Mouse (Mus musculus): ENCODE data around the gene Znrf2. TPM values are rescaled to one million over a fixed set of nuclear protein-coding genes. Genes with fewer than 3 reads are reported as not detected.

Znrf2 gene
- polyA plus RNA-seq, 1 experiment = 37.0 TPM

- no peaks in the 10 kb centered on the region for H3K36me3 ChIP-seq (ENCODE audit: control insufficient read depth, insufficient read depth, low read length, poor library complexity, severe bottlenecking)
- no peaks in the 10 kb centered on the region; the same call in 1 of the 2 replicates for H3K27me3 ChIP-seq (ENCODE audit: control insufficient read depth, insufficient read depth, low read length, poor library complexity, severe bottlenecking)
These were observed 20.7 kb upstream of the Znrf2 start for GRCm38 (mm10) chr6:54795971-54796370.

DNA sequence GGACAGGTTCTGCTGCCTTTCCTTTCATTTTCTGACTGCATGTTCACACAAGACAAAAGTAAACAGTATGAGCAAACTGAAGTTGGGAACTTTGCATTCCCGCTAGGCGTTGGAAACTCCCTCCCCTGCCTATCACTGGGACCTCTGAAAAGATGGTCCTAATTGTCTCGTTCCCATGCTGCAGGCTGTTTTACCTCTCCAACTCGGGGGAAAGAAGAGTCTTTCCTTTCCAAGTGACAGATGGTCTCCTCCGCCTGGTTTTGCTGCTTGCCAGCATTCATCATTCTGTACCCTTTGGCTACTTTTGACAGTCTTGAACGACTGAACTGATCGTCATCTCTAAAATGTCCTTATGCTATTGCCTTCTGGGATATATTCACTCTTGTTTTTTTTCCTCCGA, 14.4 kb upstream of the Znrf2 start:
- no peaks in the 10 kb centered on the region for H3K36me3 ChIP-seq (ENCODE audit: control insufficient read depth, insufficient read depth, low read length, poor library complexity, severe bottlenecking)
- peaks cover 7% of the 10 kb centered on the region for H3K9me3 ChIP-seq (replicated peaks; ENCODE audit: control insufficient read depth, insufficient read depth, low read length, poor library complexity, severe bottlenecking)
- H3K4me3 ChIP-seq (ENCODE audit: low read depth, low read length) = no peak overlapping the region
- no peaks in the 10 kb centered on the region for H3K27me3 ChIP-seq (ENCODE audit: control insufficient read depth, insufficient read depth, low read length, poor library complexity, severe bottlenecking)
- H3K4me1 ChIP-seq (ENCODE audit: control insufficient read depth, insufficient read depth, low read length) = no peaks in the 10 kb centered on the region
- no peak overlapping the region for H3K9ac ChIP-seq (ENCODE audit: low read depth, poor library complexity, severe bottlenecking)
- no peak overlapping the region for H3K27ac ChIP-seq (ENCODE audit: insufficient read depth, low read length)
- TF ChIP-seq CTCF (IDR thresholded peaks at IDR 0.05; ENCODE audit: low read depth, low read length) (no peak), EP300 (IDR thresholded peaks at IDR 0.05; ENCODE audit: insufficient read depth, low read depth, low read length) (no peak), POLR2A (IDR thresholded peaks at IDR 0.05; ENCODE audit: insufficient read depth, low read length) (no peak)

More at GRCm38 (mm10) chr6:54795971-54796370, 20.7 kb upstream of the Znrf2 start:
- Histone ChIP-seq H3K27ac (ENCODE audit: insufficient read depth, low read length) (no peak overlapping the region), H3K4me1 (ENCODE audit: control insufficient read depth, insufficient read depth, low read length) (no peaks in the 10 kb centered on the region), H3K4me3 (ENCODE audit: low read depth, low read length) (no peak overlapping the region), H3K9ac (ENCODE audit: low read depth, poor library complexity, severe bottlenecking) (no peak overlapping the region), H3K9me3 (replicated peaks; ENCODE audit: control insufficient read depth, insufficient read depth, low read length, poor library complexity, severe bottlenecking) (peaks cover 7% of the 10 kb centered on the region)
- TF ChIP-seq POLR2A (IDR thresholded peaks at IDR 0.05; ENCODE audit: insufficient read depth, low read length) (no peak), EP300 (IDR thresholded peaks at IDR 0.05; ENCODE audit: insufficient read depth, low read depth, low read length) (no peak), CTCF (IDR thresholded peaks at IDR 0.05; ENCODE audit: low read depth, low read length) (no peak)

GRCm38 (mm10) chr6:54804066-54804864, 12.5 kb upstream of the Znrf2 start:
- TF ChIP-seq CTCF (IDR thresholded peaks at IDR 0.05; ENCODE audit: low read depth, low read length) = no peak
- no peak for TF ChIP-seq POLR2A (IDR thresholded peaks at IDR 0.05; ENCODE audit: insufficient read depth, low read length)
- no peak for TF ChIP-seq EP300 (IDR thresholded peaks at IDR 0.05; ENCODE audit: insufficient read depth, low read depth, low read length)

DNA sequence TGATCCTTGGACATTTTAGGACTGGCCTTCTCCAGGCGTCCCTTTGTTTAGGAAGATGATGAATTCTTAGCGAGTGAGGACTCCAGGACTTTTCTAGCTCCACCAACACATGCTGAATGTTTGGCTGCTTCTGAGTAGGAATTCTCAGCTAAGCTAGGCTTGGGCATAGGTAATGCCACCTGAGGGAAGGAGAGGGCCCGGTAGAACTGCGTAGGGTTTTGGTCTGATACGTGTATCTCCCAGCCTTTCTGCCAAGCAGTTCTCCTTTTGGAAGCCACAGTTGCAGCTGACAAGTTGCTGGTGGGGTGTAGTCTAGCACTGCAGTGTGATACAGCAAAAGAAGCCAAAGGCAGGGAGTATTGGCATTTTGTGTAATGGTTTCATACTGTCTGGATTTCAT, 10.9 kb upstream of the Znrf2 start:
- no peak for TF ChIP-seq EP300 (IDR thresholded peaks at IDR 0.05; ENCODE audit: insufficient read depth, low read depth, low read length)
- TF ChIP-seq CTCF (IDR thresholded peaks at IDR 0.05; ENCODE audit: low read depth, low read length) = no peak
- TF ChIP-seq POLR2A (IDR thresholded peaks at IDR 0.05; ENCODE audit: insufficient read depth, low read length) = no peak
- Histone ChIP-seq H3K4me1 (ENCODE audit: control insufficient read depth, insufficient read depth, low read length) (no peaks in the 10 kb centered on the region), H3K9me3 (replicated peaks; ENCODE audit: control insufficient read depth, insufficient read depth, low read length, poor library complexity, severe bottlenecking) (no peaks in the 10 kb centered on the region), H3K9ac (ENCODE audit: low read depth, poor library complexity, severe bottlenecking) (no peak overlapping the region), H3K27ac (ENCODE audit: insufficient read depth, low read length) (no peak overlapping the region), H3K27me3 (ENCODE audit: control insufficient read depth, insufficient read depth, low read length, poor library complexity, severe bottlenecking) (no peaks in the 10 kb centered on the region), H3K4me3 (ENCODE audit: low read depth, low read length) (no peak overlapping the region), H3K36me3 (ENCODE audit: control insufficient read depth, insufficient read depth, low read length, poor library complexity, severe bottlenecking) (no peaks in the 10 kb centered on the region)

More at GRCm38 (mm10) chr6:54804066-54804864, 12.5 kb upstream of the Znrf2 start:
- Histone ChIP-seq H3K9ac (ENCODE audit: low read depth, poor library complexity, severe bottlenecking) (no peak overlapping the region), H3K9me3 (replicated peaks; ENCODE audit: control insufficient read depth, insufficient read depth, low read length, poor library complexity, severe bottlenecking) (no peaks in the 10 kb centered on the region; the same call in 1 of the 2 replicates), H3K36me3 (ENCODE audit: control insufficient read depth, insufficient read depth, low read length, poor library complexity, severe bottlenecking) (no peaks in the 10 kb centered on the region), H3K27me3 (ENCODE audit: control insufficient read depth, insufficient read depth, low read length, poor library complexity, severe bottlenecking) (no peaks in the 10 kb centered on the region), H3K27ac (ENCODE audit: insufficient read depth, low read length) (no peak overlapping the region), H3K4me1 (ENCODE audit: control insufficient read depth, insufficient read depth, low read length) (no peaks in the 10 kb centered on the region), H3K4me3 (ENCODE audit: low read depth, low read length) (no peak overlapping the region)

DNA sequence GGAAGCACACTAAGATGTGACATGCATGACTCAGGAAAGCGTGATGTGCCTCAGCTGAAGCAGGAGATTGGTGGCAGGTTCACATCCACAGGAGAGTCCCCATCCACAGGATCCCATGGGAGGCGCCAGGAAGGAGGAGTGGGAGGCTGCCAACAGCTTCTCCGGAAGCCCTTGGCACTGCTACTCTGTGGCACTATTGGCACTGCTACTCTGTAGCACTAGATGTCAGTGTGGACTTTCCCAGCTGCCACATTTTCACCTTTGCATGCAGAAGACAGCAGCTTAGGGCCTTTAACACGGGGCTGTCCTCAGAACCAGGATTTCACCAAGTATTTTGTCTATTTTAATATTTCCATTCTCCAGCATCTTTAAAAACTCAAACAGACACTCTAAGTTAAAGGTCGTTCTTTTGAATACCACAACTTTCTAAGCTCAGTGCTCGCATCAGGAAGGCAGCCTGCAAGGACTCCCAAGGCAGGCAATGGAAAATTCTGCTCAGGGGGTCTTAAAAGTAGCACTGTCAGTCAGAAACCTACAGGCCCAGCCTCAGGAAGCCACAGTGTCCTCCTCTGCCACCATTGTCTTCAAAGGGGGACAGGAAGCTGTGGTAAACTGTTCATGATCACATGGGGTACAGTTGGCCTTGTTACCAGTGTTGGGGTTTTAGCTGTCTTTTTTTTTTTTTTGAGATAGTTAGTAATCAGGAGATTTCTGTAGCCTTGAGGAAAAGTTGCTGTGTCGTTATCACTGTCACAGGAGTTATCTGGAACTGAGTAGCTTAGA, 7.0 kb upstream of the Znrf2 start:
- H3K36me3 ChIP-seq (ENCODE audit: control insufficient read depth, insufficient read depth, low read length, poor library complexity, severe bottlenecking) = no peaks in the 10 kb centered on the region
- TF ChIP-seq CTCF (IDR thresholded peaks at IDR 0.05; ENCODE audit: low read depth, low read length) (peak; percentile 22), POLR2A (IDR thresholded peaks at IDR 0.05; ENCODE audit: insufficient read depth, low read length) (no peak), EP300 (IDR thresholded peaks at IDR 0.05; ENCODE audit: insufficient read depth, low read depth, low read length) (no peak)
- H3K27me3 ChIP-seq (ENCODE audit: control insufficient read depth, insufficient read depth, low read length, poor library complexity, severe bottlenecking) = no peaks in the 10 kb centered on the region
- no peaks in the 10 kb centered on the region for H3K4me1 ChIP-seq (ENCODE audit: control insufficient read depth, insufficient read depth, low read length)
- 0 out of 2 replicates have a peak, but pooled peaks cover 7% of the 10 kb centered on the region for H3K9me3 ChIP-seq (replicated peaks; ENCODE audit: control insufficient read depth, insufficient read depth, low read length, poor library complexity, severe bottlenecking)
- H3K9ac ChIP-seq (ENCODE audit: low read depth, poor library complexity, severe bottlenecking) = no peak overlapping the region
- H3K4me3 ChIP-seq (ENCODE audit: low read depth, low read length) = no peak overlapping the region
- no peak overlapping the region for H3K27ac ChIP-seq (ENCODE audit: insufficient read depth, low read length)
